Mouse (Mus musculus) left cerebral cortex, postnatal 25 days (tissue): Measurements from ENCODE around the gene Eml1. TPM values are rescaled to one million over a fixed set of nuclear protein-coding genes. Genes with fewer than 3 reads are reported as not detected.
A peak's percentile ranks its signal among the peaks of the same experiment; 100 is the strongest.

Experiments
- DNase-seq, 2 experiments: peaks; one replicate each; pipeline ENCODE4 v3.0.0; 2022; ENCODE audit warnings: low spot score in 2 of 2, mixed read lengths in 1 of 2
- intact Hi-C: fragments of 180-260 bp; cut with DNase I; formaldehyde crosslinking; loops from one replicate; pipeline ENCODE4 v1.15.1; 2025
- total RNA-seq, 2 experiments: library from RNA; stranded (reverse); gene quantifications; 2 replicates each; pipeline ENCODE4 v1.2.3; 2021

Eml1 gene
- total RNA-seq, 2 experiments from 2014 or later = 66.0 to 69.3 TPM

DNA sequence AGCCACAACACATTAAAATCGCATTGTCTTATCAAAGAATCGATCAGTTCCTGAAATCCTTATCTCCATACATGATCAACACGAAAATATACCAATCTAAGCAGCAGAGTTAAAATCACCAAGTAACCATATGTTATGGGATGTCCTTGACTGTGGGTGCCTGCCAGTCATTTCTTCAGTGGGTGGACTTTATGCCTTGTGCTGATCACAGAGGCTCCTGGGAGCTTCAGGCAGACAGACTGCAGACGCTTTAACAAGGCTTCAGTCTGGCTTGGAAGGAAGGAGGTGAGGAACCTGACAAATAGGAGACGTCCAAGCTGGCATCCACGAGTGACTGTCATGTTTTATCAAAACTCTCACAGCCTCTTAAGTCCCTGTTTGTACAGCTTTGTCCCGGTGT, 139.8 kb downstream of the Eml1 start:
- intact Hi-C loops = loop anchor here (1.0 kb wide), 1 partner anchor 77 kb away; no protein-coding TSS in a partner anchor
- DNase-seq = peak in 1 of 2 experiments; percentile 80

DNA sequence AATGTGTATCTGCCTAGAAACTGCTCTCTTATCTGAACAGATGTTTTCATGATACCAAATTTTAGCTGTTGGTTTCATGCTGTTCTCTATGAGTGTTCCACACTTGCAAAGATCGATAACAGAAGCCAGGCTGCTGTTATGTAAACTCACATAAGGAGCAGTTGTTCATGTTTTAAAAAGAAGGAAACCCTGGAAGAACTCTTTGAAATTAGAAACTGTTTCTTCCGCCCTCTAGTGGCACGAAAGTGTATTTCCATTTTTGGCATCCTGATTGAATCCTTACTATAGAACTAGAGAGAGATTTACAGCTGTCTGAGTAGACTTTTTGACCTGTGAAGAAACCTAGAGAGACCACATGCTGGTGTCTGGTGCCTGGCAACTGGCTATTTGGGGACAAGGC, 140.3 kb downstream of the Eml1 start:
- DNase-seq = peak; percentile 55 to 85
- intact Hi-C loops = no loop called here

GRCm38 (mm10) chr12:108515464-108515863, 144.7 kb downstream of the Eml1 start:
- no peak for DNase-seq
- intact Hi-C loops = no loop called here

GRCm38 (mm10) chr12:108519374-108519773, 148.6 kb downstream of the Eml1 start:
- DNase-seq = no peak
- intact Hi-C loops = no loop called here

- intact Hi-C loops = no loop called here
- peak; percentile 60 to 76 for DNase-seq
These were observed 158.5 kb downstream of the Eml1 start for GRCm38 (mm10) chr12:108529214-108529613.

DNA sequence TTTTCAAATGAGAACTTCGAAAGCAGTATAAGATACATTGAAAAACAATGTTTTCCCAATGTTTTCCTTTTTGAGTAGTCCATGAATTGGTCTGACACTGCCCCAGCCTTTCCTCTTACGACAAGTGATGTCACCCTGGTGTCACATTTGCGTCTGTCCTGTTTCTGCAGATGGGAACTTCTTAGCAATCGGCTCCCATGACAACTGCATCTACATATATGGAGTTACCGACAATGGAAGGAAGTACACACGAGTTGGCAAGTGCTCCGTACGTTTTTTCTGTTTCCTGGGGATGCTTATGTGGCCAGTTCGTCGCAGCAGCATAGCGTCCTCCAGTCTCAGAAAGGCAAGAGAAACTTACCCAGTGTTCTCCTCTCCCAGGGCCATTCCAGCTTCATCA, 163.7 kb downstream of the Eml1 start:
- intact Hi-C loops = loop anchor here (10.0 kb wide), 1 partner anchor 330 kb away; no protein-coding TSS in a partner anchor
- no peak for DNase-seq

GRCm38 (mm10) chr12:108536461-108536860, 165.7 kb downstream of the Eml1 start:
- DNase-seq = no peak
- intact Hi-C loops = loop anchor here (10.0 kb wide), 1 partner anchor 332 kb away; no protein-coding TSS in a partner anchor

- intact Hi-C loops = no loop called here
- DNase-seq = peak; percentile 50 to 77
These were observed 170.3 kb downstream of the Eml1 start for GRCm38 (mm10) chr12:108541088-108541487.

- DNase-seq = no peak
- intact Hi-C loops = no loop called here
These were observed 175.9 kb downstream of the Eml1 start for GRCm38 (mm10) chr12:108546508-108547153.

DNA sequence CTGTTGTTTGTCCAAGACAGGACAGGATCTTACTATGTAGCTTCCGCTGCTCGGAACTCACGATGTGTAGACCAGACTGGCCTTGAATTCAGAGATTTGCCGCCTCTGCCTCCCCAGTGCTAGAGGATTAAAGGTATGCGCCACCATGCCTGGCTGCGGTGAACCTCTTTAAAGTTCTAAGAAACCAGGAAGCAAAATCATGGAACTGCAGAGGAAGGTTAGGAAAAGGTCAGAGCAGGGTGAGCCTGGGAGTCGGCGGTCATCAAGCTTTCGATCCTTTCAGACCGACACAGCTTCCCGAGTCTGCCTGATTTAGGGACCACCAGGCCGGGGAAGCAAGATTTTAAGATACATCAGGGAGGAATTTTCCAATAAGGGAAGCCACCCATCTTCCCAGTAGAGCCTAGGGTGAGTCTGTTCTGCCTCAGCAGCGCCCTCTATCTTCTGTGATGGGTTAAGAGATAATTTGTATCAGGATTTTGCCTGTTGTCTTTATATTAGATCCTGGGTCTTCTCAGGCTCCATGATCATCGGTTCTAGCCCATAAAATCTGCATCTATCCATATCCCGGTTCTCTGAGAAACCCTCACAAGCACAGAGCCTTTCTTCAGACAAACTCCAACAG, 176.6 kb downstream of the Eml1 start:
- intact Hi-C loops = no loop called here

DNA sequence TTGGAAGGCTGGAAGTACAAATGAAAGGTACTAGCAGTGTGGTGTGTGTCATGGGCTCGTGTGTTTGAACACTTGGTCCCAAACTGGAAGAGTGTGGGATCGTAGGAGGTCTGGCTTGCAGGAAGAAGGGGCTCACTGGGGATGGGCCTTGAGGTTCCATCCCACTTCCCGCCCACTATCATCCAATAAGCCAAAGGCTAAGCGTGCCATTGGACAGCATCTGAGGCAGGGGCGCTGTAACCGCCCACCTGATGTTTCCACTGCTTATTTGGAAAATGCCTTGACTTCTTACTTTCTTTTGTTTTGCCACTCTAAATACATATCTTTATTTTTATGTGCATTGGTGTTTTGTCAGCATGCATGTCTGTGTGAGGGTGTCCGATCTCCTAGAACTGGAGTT, 181.0 kb downstream of the Eml1 start:
- intact Hi-C loops = no loop called here
- no peak for DNase-seq

More for the DNA sequence above, 176.6 kb downstream of the Eml1 start:
- no peak for DNase-seq

DNA sequence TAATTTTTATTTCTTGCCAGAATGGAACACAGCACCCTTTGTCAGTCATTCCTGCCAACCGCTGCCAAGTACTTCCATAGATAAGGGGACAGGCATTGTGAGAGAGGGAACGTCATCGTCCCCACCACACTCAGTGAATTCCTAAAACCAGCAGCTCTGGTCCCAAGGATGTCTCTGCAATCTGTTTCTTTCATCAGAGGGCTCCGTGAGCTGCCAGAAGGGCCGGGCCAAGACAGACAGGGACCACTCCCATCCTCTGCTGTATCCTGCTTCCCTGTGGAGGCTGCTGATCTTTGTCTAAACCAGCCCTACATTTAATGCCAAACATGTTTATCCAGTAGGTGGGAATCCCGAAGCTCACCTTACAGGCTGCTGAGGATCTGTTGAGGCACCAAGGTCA, 182.3 kb downstream of the Eml1 start:
- intact Hi-C loops = no loop called here
- no peak for DNase-seq

- intact Hi-C loops = no loop called here
- DNase-seq = peak; percentile 75 to 77
These were observed 183.5 kb downstream of the Eml1 start, which contains the start of gene Evl for GRCm38 (mm10) chr12:108554120-108554841. TSS of gene Evl (plus strand) at chr12:108554720.

GRCm38 (mm10) chr12:108554861-108555556, 184.3 kb downstream of the Eml1 start:
- intact Hi-C loops = loop anchor here (5.0 kb wide), 1 partner anchor 52 kb away; no protein-coding TSS in a partner anchor
- peak; percentile 38 to 63 for DNase-seq

GRCm38 (mm10) chr12:108558194-108558593, 187.4 kb downstream of the Eml1 start:
- intact Hi-C loops = loop anchor here (5.0 kb wide), 1 partner anchor 49 kb away; no protein-coding TSS in a partner anchor
- DNase-seq = no peak

- DNase-seq = no peak
- intact Hi-C loops = loop anchor here (5.0 kb wide), 1 partner anchor 194 kb away; no protein-coding TSS in a partner anchor
These were observed 192.5 kb downstream of the Eml1 start for GRCm38 (mm10) chr12:108563238-108563637.

DNA sequence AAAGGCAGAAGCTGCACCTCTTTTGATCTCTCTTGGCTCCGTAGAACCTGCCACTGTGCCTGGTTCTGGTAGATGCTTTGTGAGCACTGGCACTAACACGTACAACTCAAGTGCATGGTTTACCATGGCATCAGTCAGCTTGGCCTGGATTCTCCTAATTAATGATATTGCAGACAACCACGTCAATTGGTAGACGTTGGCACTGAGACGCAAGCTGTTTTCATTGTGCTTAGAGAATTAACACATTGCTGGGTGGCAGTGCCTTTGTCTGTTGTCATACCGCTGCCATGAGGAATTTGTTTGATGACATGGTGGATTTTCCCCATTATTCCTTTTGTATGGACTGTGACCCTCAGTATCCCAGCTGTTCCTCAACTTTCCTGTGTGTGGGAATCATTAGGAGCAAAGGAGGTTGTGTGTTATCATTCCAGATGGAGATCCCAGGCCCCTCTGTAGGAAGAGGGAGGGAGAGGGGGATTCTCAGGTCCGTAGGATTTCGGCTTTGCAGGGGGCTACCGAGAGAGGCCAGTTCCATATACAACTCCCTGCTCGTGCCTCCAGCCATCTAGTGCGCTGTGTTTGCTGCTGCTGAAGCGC, 194.3 kb downstream of the Eml1 start:
- DNase-seq = no peak
- intact Hi-C loops = loop anchor here (5.0 kb wide), 1 partner anchor 192 kb away; no protein-coding TSS in a partner anchor

DNA sequence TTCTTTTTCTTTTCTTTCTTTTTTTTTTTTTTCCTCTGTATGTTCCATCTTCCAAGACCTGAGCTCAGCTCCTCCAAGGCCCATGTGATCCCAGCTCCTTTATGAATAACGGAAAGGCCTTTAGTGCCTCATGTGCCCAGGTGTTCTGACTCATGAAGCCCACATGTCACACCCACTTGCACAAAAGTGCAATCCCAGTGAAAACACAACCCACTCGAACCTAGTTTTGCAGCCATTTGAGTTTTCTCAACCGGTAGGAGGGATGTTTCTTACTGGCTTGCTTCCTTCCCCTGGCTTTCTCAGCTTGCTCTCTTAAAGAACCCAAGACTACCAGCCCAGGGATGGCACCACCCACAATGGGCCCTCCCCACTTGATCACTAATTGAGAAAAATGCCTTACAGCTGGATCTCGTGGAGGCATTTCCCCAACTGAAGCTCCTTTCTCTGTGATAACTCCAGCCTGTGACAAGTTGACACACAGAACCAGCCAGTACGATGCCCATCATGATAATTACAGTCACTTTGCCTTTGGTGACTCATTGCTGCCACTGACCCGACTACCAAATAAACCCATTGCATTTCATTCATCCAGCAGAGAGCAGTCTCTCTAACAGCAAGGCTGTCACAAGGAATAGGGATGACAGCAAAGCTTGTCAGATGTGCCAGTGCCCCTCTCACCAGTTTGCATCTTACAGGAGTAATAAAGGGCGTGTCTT, 208.6 kb downstream of the Eml1 start:
- intact Hi-C loops = no loop called here
- DNase-seq = peak; percentile 36 to 93

GRCm38 (mm10) chr12:108583775-108584174, 213.0 kb downstream of the Eml1 start:
- intact Hi-C loops = no loop called here
- DNase-seq = no peak
